Mouse (Mus musculus) kidney, postnatal 10 days (tissue): Measurements from ENCODE around the gene Gpatch8.

Source experiments
- DNase-seq: peaks from one replicate; pipeline ENCODE4 v3.0.0; 2021; ENCODE audit warnings: mixed read lengths

The Gpatch8 gene

GRCm38 (mm10) chr11:102432115-102432843 is 123.9 kb downstream of the Gpatch8 start:
- peak; percentile 26 for DNase-seq

- no peak for DNase-seq
Measured at GRCm38 (mm10) chr11:102431728-102432114, 124.5 kb downstream of the Gpatch8 start.

- DNase-seq = peak; percentile 90
Measured at GRCm38 (mm10) chr11:102431018-102431645, 125.1 kb downstream of the Gpatch8 start.

- peak; percentile 93 for DNase-seq
Measured at GRCm38 (mm10) chr11:102430121-102431017, 125.8 kb downstream of the Gpatch8 start, which contains the start of gene Grn. Gene Grn (plus strand): TSS chr11:102430315.

- DNase-seq = no peak
Measured at GRCm38 (mm10) chr11:102429551-102429950, 126.6 kb downstream of the Gpatch8 start.

- no peak for DNase-seq
Measured at GRCm38 (mm10) chr11:102428981-102429540, 127.1 kb downstream of the Gpatch8 start.
